Mouse (Mus musculus) common myeloid progenitor, adult 5-6 weeks (primary cell): Measurements from ENCODE around the gene Trim31. TPM values are rescaled to one million over a fixed set of nuclear protein-coding genes. Genes with fewer than 3 reads are reported as not detected.
"Not testable (repeated sequence)": the region's sequence is repeated elsewhere in the genome, so short reads cannot be mapped to it uniquely, and the experiment has no call there.

Experiments used
- ATAC-seq: replicated peaks from 2 replicates; pipeline ENCODE4 v1.8.0; 2016; ENCODE audit warnings: low read depth, mild to moderate bottlenecking, moderate TSS enrichment, inconsistent platforms; ENCODE audit not compliant: poor library complexity, severe bottlenecking
- total RNA-seq: library from RNA; stranded (forward); fragments of 200-1000, 187-1606 nt; gene quantifications from 2 replicates; pipeline ENCODE4 v1.2.3, GENCODE M21; 2017

Trim31 gene
- total RNA-seq, result not detected in 2 replicates

GRCm38 (mm10) chr17:36897552-36898205 lies at the start of gene Trim31:
Trim31 (plus strand) TSS chr17:36898118.
- ATAC-seq, result no peak

GRCm38 (mm10) chr17:36848911-36849310 lies 49.0 kb upstream of the Trim31 start:
- ATAC-seq, result no peak

- ATAC-seq, result no peak
Measured at GRCm38 (mm10) chr17:36849992-36850391, 47.9 kb upstream of the Trim31 start.

- ATAC-seq, result no peak
Measured at GRCm38 (mm10) chr17:36851200-36851599, 46.7 kb upstream of the Trim31 start.

GRCm38 (mm10) chr17:36851627-36852026 lies 46.3 kb upstream of the Trim31 start:
- ATAC-seq, result no peak

- no peak for ATAC-seq
Measured at GRCm38 (mm10) chr17:36855484-36855883, 42.4 kb upstream of the Trim31 start.

- no peak for ATAC-seq
Measured at GRCm38 (mm10) chr17:36856236-36856635, 41.7 kb upstream of the Trim31 start.

- ATAC-seq, result peak; percentile 77
Measured at GRCm38 (mm10) chr17:36858181-36858580, 39.7 kb upstream of the Trim31 start.

GRCm38 (mm10) chr17:36861680-36862079 lies 36.2 kb upstream of the Trim31 start:
- ATAC-seq, result no peak

GRCm38 (mm10) chr17:36866719-36867527 lies 31.0 kb upstream of the Trim31 start, which contains the start of gene Trim15:
Trim15 (minus strand) TSS chr17:36867210.
- 0 out of 2 replicates have a peak, but pooled peaks have one; percentile 15 for ATAC-seq

GRCm38 (mm10) chr17:36868836-36869235 lies 29.1 kb upstream of the Trim31 start:
- ATAC-seq, result no peak

GRCm38 (mm10) chr17:36869284-36869954 lies 28.5 kb upstream of the Trim31 start, which contains the start of gene Trim10:
Trim10 (plus strand) TSS chr17:36869574.
- peak; percentile 96 for ATAC-seq

GRCm38 (mm10) chr17:36869955-36870810 lies 27.7 kb upstream of the Trim31 start:
- ATAC-seq, result no peak

- no peak for ATAC-seq
Measured at GRCm38 (mm10) chr17:36874636-36875035, 23.3 kb upstream of the Trim31 start.

- ATAC-seq, result no peak
Measured at GRCm38 (mm10) chr17:36883350-36883749, 14.6 kb upstream of the Trim31 start.

- no peak for ATAC-seq
Measured at GRCm38 (mm10) chr17:36885132-36885790, 12.7 kb upstream of the Trim31 start.

- ATAC-seq, result no peak
Measured at GRCm38 (mm10) chr17:36890073-36890903, 7.6 kb upstream of the Trim31 start, which contains the start of gene Trim40. Trim40 (minus strand) TSS chr17:36890123.

- ATAC-seq, result not testable (repeated sequence)
Measured at GRCm38 (mm10) chr17:36891496-36891895, 6.4 kb upstream of the Trim31 start.
